Mouse (Mus musculus): Measurements from ENCODE around the gene Hs6st3. TPM values are rescaled to one million over a fixed set of nuclear protein-coding genes. Genes with fewer than 3 reads are reported as not detected.

Gene Hs6st3
- polyA plus RNA-seq, 1 experiment = 0.08 TPM

DNA sequence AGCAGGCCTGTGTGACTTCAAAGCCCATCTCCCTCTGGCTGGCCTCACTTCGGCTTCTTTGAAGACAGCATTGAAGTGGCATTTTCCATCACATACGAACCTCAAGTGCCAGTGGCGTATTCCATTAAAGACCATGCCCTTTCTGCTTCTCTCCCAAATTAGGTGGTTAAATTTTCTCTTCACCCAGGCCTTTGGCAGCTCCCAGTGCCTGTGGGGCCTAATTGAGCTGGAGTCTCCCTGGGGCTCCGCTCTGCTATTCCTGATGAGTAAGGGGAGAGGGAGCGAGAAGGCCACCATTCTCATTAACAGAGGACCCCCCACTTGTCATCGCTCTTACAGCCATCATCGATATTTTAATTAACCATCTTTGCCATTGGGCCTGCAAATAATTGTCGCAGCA lies 754.8 kb downstream of the Hs6st3 start:
- H3K27me3 ChIP-seq (replicated peaks; ENCODE audit: control insufficient read depth, insufficient read depth, low read length) = no peaks in the 10 kb centered on the region
- WGBS = 90% methylated on average over 8 of the region's 8 CpGs
- H3K27ac ChIP-seq (ENCODE audit: insufficient read depth, low read depth, low read length) = no peak overlapping the region
- no peaks in the 10 kb centered on the region for H3K36me3 ChIP-seq (ENCODE audit: control insufficient read depth, insufficient read depth, low read length)
- H3K4me1 ChIP-seq (ENCODE audit: control insufficient read depth, insufficient read depth, low read length) = no peaks in the 10 kb centered on the region
- no peak overlapping the region for H3K4me3 ChIP-seq (ENCODE audit: insufficient read depth, low read depth, low read length)
- DNase-seq = no peak
- TF ChIP-seq CTCF (conservative IDR thresholded peaks at IDR 0.05; ENCODE audit: insufficient read depth, insufficient read length, low read depth, low read length) (no peak), POLR2A (IDR thresholded peaks at IDR 0.05; ENCODE audit: low read depth, low read length) (no peak)

DNA sequence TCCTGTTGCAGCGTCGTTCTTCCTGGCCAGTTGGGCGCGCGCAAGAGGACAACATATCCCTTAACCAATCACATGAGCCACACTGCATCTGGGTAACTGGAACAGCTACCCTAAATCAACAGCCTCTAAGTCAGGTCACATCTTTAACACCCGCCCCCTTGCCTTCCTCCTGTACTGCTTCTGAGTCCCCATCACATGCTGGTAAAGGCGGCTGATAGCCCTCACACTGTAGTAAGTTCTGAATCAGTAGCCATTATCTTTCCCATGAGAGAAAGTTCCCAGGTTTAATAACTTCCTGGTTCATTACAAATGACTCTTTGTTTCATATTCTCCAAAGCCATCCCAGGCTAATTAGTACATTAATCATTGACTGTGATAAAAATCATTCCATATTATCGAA lies 757.0 kb downstream of the Hs6st3 start:
- TF ChIP-seq POLR2A (IDR thresholded peaks at IDR 0.05; ENCODE audit: low read depth, low read length) (no peak), CTCF (conservative IDR thresholded peaks at IDR 0.05; ENCODE audit: insufficient read depth, insufficient read length, low read depth, low read length) (no peak)
- Histone ChIP-seq H3K4me3 (ENCODE audit: insufficient read depth, low read depth, low read length) (no peak overlapping the region), H3K27me3 (replicated peaks; ENCODE audit: control insufficient read depth, insufficient read depth, low read length) (no peaks in the 10 kb centered on the region), H3K27ac (ENCODE audit: insufficient read depth, low read depth, low read length) (no peak overlapping the region), H3K36me3 (ENCODE audit: control insufficient read depth, insufficient read depth, low read length) (no peaks in the 10 kb centered on the region), H3K4me1 (ENCODE audit: control insufficient read depth, insufficient read depth, low read length) (no peaks in the 10 kb centered on the region)
- WGBS = 89% methylated on average over 8 of the region's 8 CpGs
- DNase-seq = no peak

DNA sequence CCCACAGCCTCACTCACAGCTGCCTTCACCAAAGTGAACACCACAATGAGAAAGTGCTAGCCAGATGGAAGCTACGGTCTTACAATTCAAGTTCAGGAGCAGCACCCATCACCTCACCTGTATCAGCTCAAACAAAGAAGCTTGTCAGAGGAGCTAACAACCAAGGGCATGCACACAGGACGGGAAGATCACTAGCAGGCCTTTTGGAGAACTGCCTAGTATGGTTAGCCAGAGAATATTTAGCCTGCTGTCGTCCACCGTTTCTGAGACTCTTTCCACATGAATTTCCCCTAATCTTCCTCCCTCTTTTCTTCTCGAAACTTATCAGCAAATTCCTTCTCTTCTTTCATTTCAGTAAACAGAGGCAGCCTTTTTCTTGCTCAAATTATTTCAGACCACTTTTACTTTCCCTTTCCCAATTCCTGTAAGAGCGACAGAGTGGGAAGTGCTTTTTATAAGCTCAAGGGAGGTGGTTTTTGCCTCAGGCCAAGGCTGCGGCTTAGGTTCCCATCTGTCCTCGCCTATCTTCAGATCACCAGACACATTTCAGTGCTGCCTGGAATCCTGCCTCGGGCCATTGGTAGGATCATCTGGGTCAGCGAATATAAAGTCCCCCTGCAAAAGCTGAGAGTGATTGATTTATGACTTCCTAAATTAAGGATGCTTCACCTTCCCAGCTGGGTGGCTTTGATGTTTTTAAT lies 757.8 kb downstream of the Hs6st3 start:
- WGBS = 44% methylated on average over 10 of the region's 10 CpGs

DNA sequence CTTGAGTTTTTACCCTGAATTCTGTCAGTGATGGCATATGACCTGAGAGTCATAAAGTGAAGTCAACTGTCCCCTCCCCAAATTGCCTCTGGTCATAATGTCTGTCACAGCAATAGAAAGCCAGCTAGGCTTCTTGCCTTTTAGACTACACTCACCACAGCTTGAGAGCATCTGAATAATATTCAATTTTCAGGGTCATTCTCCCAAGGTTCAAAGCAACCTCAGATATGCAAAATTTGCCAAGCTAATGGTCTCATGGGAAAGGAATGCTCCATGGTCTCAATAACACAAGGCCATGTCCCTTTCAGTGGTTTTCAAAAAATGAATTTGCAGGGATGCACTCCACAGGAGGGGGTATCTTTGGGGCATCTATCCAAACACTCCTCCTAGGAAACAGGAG lies 764.3 kb downstream of the Hs6st3 start:
- Histone ChIP-seq H3K4me1 (ENCODE audit: control insufficient read depth, insufficient read depth, low read length) (no peaks in the 10 kb centered on the region), H3K36me3 (ENCODE audit: control insufficient read depth, insufficient read depth, low read length) (no peaks in the 10 kb centered on the region), H3K27me3 (replicated peaks; ENCODE audit: control insufficient read depth, insufficient read depth, low read length) (no peaks in the 10 kb centered on the region), H3K27ac (ENCODE audit: insufficient read depth, low read depth, low read length) (no peak overlapping the region), H3K4me3 (ENCODE audit: insufficient read depth, low read depth, low read length) (no peak overlapping the region)
- TF ChIP-seq CTCF (conservative IDR thresholded peaks at IDR 0.05; ENCODE audit: insufficient read depth, insufficient read length, low read depth, low read length) = no peak
- TF ChIP-seq POLR2A (IDR thresholded peaks at IDR 0.05; ENCODE audit: low read depth, low read length) = no peak
- DNase-seq = no peak

More for the DNA sequence above, 757.8 kb downstream of the Hs6st3 start:
- H3K27me3 ChIP-seq (replicated peaks; ENCODE audit: control insufficient read depth, insufficient read depth, low read length) = no peaks in the 10 kb centered on the region
- H3K4me3 ChIP-seq (ENCODE audit: insufficient read depth, low read depth, low read length) = no peak overlapping the region
- TF ChIP-seq CTCF (conservative IDR thresholded peaks at IDR 0.05; ENCODE audit: insufficient read depth, insufficient read length, low read depth, low read length) = no peak
- no peak for TF ChIP-seq POLR2A (IDR thresholded peaks at IDR 0.05; ENCODE audit: low read depth, low read length)
- H3K4me1 ChIP-seq (ENCODE audit: control insufficient read depth, insufficient read depth, low read length) = no peaks in the 10 kb centered on the region
- H3K36me3 ChIP-seq (ENCODE audit: control insufficient read depth, insufficient read depth, low read length) = no peaks in the 10 kb centered on the region
- H3K27ac ChIP-seq (ENCODE audit: insufficient read depth, low read depth, low read length) = no peak overlapping the region
- DNase-seq = no peak

DNA sequence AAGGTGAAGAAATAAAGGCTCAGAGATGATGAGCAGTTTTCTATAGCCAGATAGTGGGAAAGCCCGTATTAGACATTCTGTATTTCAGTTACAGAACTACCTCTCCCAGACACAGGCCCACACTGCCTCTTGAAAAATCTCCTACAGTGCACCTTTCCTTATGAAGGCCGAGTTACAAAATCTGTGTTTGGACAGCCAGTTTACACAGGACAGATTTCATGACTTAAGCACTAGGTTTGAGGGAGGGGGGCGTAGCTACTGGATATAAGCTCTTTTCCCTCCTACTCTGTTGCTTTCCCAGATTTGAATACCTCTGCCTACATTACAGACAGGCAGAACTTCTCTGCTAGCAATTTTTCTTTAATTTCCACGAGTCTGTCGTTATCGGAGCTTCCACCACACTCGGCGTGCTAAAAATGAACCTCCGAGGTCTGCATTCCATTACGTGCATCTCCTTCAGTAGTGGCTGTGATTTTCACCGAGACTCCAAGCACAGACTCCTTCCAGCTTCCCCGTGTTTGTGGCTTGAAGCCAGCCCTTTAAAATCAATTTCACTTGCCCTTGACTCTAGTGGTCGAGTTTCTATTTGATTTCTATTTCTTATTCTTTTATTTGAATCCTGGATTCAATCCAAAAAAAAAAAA lies 770.0 kb downstream of the Hs6st3 start:
- 73% methylated on average over 13 of the region's 13 CpGs for WGBS
- TF ChIP-seq CTCF (conservative IDR thresholded peaks at IDR 0.05; ENCODE audit: insufficient read depth, insufficient read length, low read depth, low read length) (no peak), POLR2A (IDR thresholded peaks at IDR 0.05; ENCODE audit: low read depth, low read length) (no peak)

DNA sequence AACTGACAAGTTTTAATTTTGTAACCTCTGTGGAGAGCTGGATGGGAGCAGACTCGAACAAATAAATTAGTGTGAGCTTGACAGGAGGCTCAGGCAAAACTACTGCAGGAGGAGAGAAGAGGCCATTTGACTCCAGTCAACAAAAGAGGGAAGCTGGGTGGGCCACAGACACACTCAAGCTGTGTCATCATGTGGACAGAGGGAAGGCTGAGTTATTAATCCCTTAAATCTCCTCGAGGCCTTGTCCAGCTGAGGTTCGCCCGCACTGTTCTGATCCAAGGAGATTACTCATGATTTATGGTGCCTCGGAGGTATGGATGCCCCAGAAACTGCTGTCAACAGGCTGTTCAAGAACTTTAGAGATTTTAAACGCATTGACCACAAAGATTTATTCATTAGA lies 776.4 kb downstream of the Hs6st3 start:
- WGBS = 44% methylated on average over 6 of the region's 6 CpGs
- no peaks in the 10 kb centered on the region for H3K4me1 ChIP-seq (ENCODE audit: control insufficient read depth, insufficient read depth, low read length)
- DNase-seq = no peak
- no peak overlapping the region for H3K27ac ChIP-seq (ENCODE audit: insufficient read depth, low read depth, low read length)
- H3K4me3 ChIP-seq (ENCODE audit: insufficient read depth, low read depth, low read length) = no peak overlapping the region
- no peaks in the 10 kb centered on the region for H3K27me3 ChIP-seq (replicated peaks; ENCODE audit: control insufficient read depth, insufficient read depth, low read length)
- H3K36me3 ChIP-seq (ENCODE audit: control insufficient read depth, insufficient read depth, low read length) = no peaks in the 10 kb centered on the region
- no peak for TF ChIP-seq POLR2A (IDR thresholded peaks at IDR 0.05; ENCODE audit: low read depth, low read length)
- no peak for TF ChIP-seq CTCF (conservative IDR thresholded peaks at IDR 0.05; ENCODE audit: insufficient read depth, insufficient read length, low read depth, low read length)

More for the DNA sequence above, 770.0 kb downstream of the Hs6st3 start:
- Histone ChIP-seq H3K27me3 (replicated peaks; ENCODE audit: control insufficient read depth, insufficient read depth, low read length) (no peaks in the 10 kb centered on the region; the same call in 1 of the 2 replicates), H3K4me1 (ENCODE audit: control insufficient read depth, insufficient read depth, low read length) (no peaks in the 10 kb centered on the region), H3K4me3 (ENCODE audit: insufficient read depth, low read depth, low read length) (no peak overlapping the region), H3K36me3 (ENCODE audit: control insufficient read depth, insufficient read depth, low read length) (no peaks in the 10 kb centered on the region), H3K27ac (ENCODE audit: insufficient read depth, low read depth, low read length) (no peak overlapping the region)
- DNase-seq = no peak

DNA sequence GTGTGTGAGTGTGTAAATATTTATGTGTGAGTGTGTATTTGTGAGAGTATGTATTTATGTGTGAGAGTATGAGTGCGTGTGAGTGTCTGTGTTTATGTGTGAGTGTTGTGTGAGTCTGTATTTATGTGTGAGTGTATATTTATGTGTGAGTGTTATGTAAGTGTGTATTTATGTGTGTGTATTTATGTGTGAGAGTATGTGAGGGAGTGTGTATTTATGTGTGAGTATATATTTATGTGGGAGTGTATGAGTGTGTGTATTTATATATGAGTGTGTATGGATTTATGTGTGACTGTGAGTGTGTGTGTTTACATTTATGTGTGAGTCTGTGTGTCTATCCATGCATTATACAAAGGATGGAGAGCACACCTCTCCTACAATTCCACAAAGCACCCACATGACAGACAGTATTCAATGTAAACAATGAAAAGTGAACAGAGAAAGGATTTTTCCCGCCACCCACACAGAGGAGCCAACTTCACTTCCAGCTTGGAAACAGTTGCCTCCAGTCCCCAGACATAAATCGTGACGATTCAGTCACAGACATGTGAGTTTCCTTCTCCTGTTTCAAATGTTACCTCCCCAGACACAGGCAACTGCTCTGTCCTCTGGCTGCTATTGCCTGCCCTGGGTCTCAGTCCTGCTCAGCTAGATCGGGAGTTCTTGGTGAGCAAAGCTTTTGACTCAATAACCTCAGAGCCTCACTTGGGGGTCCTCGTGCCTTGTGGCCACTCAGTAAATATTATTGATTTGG lies 780.3 kb downstream of the Hs6st3 start:
- H3K27ac ChIP-seq (ENCODE audit: insufficient read depth, low read depth, low read length) = no peak overlapping the region
- WGBS = 33% methylated on average over 6 of the region's 6 CpGs

More for the DNA sequence above, 780.3 kb downstream of the Hs6st3 start:
- no peak for TF ChIP-seq POLR2A (IDR thresholded peaks at IDR 0.05; ENCODE audit: low read depth, low read length)
- no peak for TF ChIP-seq CTCF (conservative IDR thresholded peaks at IDR 0.05; ENCODE audit: insufficient read depth, insufficient read length, low read depth, low read length)
- Histone ChIP-seq H3K4me3 (ENCODE audit: insufficient read depth, low read depth, low read length) (no peak overlapping the region), H3K4me1 (ENCODE audit: control insufficient read depth, insufficient read depth, low read length) (no peaks in the 10 kb centered on the region), H3K27me3 (replicated peaks; ENCODE audit: control insufficient read depth, insufficient read depth, low read length) (no peaks in the 10 kb centered on the region), H3K36me3 (ENCODE audit: control insufficient read depth, insufficient read depth, low read length) (no peaks in the 10 kb centered on the region)
- no peak for DNase-seq

All from kidney, adult 2 months (tissue).